Mouse (Mus musculus) heart, adult 2 months (tissue): Measurements from ENCODE around the gene Sptssa.

Experiments
- CTCF ChIP-seq: fragments of 200-600 bp; IDR thresholded peaks from 2 replicates; pipeline ENCODE4 v1.8.1; 2022; ENCODE audit warnings: antibody characterized with exemption, mild to moderate bottlenecking, moderate library complexity
- POLR2A ChIP-seq: fragments of 200-500 bp; IDR thresholded peaks from 2 replicates; pipeline ENCODE4 v1.6.1; 2011; ENCODE audit warnings: mild to moderate bottlenecking, low read depth, low read length, control low read depth; ENCODE audit not compliant: insufficient read depth

GRCm38 (mm10) chr12:54651820-54652219, 4.6 kb downstream of the Sptssa start:
- TF ChIP-seq CTCF (no peak), POLR2A (no peak)
